Mouse (Mus musculus) brain, adult 10 weeks (tissue): ENCODE results near the gene Iars. TPM values are rescaled to one million over a fixed set of nuclear protein-coding genes. Genes with fewer than 3 reads are reported as not detected.

ENCODE experiments used
- polyA plus RNA-seq: library from polyadenylated mRNA; stranded (reverse); fragments of 350-450 nt; fragmentation: Illumina TruSeq; extraction: RNeasy Lipid Tissue Mini Kit (QIAGEN cat#74804); gene quantifications from one replicate; pipeline ENCODE4 v1.2.3, GENCODE M21; 2015; ENCODE audit warnings: low read depth, low replicate concordance

Iars gene
- 39.2 TPM for polyA plus RNA-seq

DNA sequence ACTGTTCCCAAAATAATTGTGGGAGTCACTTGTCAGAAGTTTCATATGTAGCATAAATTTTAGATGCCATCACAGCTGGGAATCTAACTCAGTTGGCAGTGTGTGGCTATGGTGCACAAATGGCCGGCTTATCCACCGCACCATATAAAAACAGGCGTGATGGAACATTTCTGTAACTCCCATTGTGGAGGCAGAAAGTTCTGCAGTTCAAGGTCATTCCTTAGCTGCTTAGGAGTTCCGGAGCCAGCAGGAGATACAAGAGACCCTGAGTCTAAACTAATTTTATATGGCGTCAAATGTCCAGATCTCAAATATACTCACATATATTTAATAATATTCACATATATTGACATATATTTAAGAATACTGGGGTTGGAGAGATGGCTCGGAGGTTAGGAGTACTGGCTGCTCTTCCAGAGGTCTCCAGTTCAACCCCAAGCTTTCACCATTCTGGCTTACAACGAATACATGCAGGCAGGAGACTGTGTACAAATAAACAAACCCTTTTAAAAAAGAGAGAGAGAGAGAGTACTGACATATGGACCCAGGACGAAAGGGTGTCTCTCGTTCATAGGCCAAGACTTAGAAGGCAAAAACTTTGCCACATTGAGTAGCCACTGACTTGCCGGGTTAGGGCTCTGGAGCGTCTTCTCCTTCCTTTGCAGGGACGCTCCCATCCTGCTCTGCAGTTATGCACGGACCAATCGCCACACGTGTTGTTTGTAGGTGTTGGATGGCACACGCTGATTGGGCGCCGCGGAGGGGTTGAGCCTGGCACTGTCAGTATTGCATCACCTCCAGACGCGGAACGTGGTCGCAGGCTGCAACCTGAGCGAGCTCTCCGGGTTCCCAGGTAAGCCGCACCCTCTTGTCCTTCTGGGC is at the start of gene Iars:
TSS of gene Iars (plus strand) at position 750 of the 882 bp plus-strand sequence.

DNA sequence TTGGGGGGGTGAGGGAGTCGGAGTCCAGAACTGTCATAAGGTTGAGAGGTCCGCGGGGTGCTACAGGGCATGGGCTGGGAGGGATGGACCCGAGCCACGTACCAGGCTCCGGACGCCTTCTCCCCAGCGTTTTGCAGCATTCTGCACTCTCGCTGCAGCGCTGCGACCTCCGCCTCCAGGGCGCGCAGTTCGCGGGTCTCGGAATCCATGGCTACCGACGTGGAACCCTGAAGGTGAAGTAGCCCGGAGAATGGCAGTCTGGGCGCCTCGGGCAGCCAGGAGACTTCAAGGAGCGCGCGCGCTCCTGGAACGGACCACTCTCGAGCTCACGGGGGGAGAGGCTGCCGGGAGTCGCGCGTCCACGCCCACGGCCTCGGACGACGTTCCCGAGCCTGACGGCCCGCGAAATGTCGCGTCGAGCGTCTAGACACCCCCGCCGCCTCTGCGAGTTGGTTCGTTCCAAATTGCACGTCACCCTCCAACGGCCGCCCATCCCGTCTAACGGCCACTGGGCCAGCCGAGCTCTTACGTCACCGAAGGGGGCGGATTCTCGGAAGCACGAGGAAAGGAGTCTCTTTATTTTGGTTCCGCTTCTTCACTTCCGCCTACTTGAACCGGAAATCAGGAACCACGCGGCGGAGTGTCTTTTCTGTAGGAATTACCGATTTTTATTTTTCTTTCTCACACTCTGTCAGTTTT is 29.3 kb upstream of the Iars start, which contains the start of the genes Cenpp and Nol8:
TSS of gene Cenpp (minus strand) at position 305 of the 699 bp plus-strand sequence.
TSS of gene Nol8 (plus strand) at position 598 of the 699 bp plus-strand sequence.

Other genes starting within 250 kb of the Iars start
- gene Tes3-ps, start 188.8 kb upstream of the Iars start, polyA plus RNA-seq, result 0.36 TPM
- gene Ecm2, start 177.3 kb upstream of the Iars start, polyA plus RNA-seq, result 5.8 TPM
- gene Aspn, start 137.7 kb upstream of the Iars start, polyA plus RNA-seq, result 3.0 TPM
- gene Omd, start 99.6 kb upstream of the Iars start, polyA plus RNA-seq, result 2.3 TPM
- gene Ogn, start 74.1 kb upstream of the Iars start, polyA plus RNA-seq, result 9.1 TPM
- 1.1 TPM for gene Cenpp, start 29.3 kb upstream of the Iars start, polyA plus RNA-seq
- 14.0 TPM for gene Nol8, start 29.0 kb upstream of the Iars start, polyA plus RNA-seq
- not detected for gene Gm30302, start 116.9 kb downstream of the Iars start, polyA plus RNA-seq